Mouse (Mus musculus) lung, adult 18-20 months (tissue): ENCODE measurements around the gene Fthl17a.

ENCODE experiments used
- DNase-seq, 2 experiments: peaks; one replicate each; pipeline ENCODE4 v3.0.0; 2022; ENCODE audit warnings: mixed read lengths in 2 of 2

Gene Fthl17a

DNA sequence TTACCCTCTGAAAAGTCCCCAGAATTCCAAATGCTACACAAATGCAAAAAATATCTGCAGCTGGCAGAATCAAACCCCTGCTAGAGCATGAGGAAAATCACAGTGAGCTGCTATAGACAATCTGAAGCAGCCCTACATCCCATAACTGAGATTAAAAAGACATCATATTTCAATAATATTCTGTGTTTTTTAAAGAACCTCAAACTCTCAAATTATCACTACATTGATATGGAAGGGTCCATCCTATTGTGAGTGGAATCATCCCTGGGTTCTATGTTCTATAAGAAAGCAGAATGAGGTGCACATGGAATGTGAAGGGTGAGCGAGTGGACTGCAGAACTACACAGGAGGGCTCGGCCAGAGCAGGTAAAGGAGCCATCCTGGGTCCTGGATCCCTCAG, at the start of gene Fthl17a:
Gene Fthl17a, plus strand, starts transcription at position 301 of the 400 bp plus-strand sequence.
- no peak for DNase-seq

DNA sequence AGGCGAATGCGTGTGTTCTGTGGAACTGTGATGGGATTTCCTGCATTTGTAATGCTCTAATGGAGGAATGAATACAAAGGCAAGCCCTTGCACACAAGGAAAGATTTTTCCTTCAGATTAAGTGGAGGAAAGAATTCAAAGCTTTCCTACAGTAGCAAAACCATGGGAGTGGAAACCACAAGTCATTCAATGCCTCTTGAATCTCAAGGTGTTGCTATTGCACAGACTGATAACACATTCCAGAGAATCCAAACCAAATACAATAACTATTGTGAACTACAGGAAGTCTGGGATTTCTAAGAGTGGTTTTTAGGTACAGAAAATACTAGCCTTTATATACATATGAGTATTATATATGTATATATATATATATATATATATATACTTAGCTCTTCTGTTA, 42.5 kb upstream of the Fthl17a start:
- peak in 1 of 2 experiments; percentile 3 for DNase-seq

GRCm38 (mm10) chrX:85226883-85227282, 22.6 kb upstream of the Fthl17a start:
- no peak for DNase-seq

GRCm38 (mm10) chrX:85271821-85272220, 22.3 kb downstream of the Fthl17a start:
- no peak for DNase-seq

DNA sequence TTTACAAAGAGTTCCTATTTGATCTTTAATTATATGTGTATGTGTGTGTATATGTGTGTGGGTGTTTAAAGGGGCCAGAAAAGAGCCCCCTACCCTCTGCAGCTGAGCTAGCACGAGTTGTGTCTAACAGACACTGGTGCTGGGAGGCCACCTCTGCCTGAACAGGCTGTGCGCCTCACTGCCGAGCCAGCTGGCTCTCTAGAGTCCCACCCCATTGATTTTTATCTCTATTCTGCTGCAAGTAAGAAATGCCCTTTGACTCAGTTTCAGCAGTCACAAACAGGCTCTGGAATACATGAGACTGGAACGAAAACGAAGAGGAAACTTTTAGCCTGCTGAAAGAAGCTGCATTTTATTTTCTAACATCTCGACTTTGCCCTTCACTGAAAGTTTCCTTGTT, 22.8 kb downstream of the Fthl17a start:
- DNase-seq = no peak

DNA sequence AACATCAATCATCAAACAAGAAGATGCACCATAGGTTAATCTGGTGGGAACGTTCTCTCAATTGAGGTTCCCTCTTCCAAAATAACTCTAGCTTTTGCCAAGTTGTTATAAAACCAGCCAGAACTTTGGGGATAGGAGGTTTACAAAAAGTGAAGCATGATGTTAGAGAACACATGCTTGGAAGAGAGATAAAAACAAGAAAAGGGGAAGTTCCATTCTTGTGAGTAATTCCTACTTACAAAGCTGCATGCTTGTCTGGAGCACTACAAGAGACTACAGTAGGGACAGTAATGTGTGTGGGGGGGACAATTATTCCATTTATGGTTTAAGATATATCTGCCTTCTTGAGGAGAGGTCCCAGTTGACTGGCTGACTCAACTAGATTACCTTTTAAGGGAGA, 40.4 kb downstream of the Fthl17a start:
- no peak for DNase-seq

DNA sequence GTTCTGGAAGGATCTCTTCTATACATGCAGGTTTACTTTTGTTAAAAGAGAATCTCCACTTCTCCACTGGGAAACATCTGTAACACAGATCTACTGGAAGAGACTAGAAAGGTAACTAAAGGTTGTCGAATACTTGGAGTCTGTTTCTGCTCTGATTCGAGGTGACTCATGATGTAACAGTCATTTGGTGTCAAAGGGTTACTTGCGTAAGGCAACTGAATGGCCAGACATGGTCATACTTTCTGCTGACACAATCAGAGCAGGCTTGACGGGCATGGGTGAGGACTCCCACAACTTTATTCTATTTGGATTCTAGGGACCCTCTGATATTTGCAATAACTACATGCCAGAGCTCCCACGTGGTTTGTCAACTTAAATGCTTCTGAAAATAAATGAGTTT, 43.3 kb downstream of the Fthl17a start:
- no peak for DNase-seq

GRCm38 (mm10) chrX:85294001-85294400, 44.5 kb downstream of the Fthl17a start:
- DNase-seq = no peak

- DNase-seq = peak in 1 of 2 experiments; percentile 9
Observed at GRCm38 (mm10) chrX:85304674-85305073, 55.2 kb downstream of the Fthl17a start.

- no peak for DNase-seq
Observed at GRCm38 (mm10) chrX:85318576-85318975, 69.1 kb downstream of the Fthl17a start.

GRCm38 (mm10) chrX:85319193-85319592, 69.7 kb downstream of the Fthl17a start:
- DNase-seq = no peak
